Mouse (Mus musculus): ENCODE measurements at regions not wholly inside any gene's neighbourhood (a gene's known extent, or its start where the extent isn't known, plus 50 kb on each side); places are given as distances from the start of the nearest gene placed in this dataset.

GRCm38 (mm10) chr9:47909051-47909450 is 252.8 kb upstream of the Nxpe4 start:
- no peak for DNase-seq (ENCODE audit: low read depth, low spot score)

- DNase-seq (ENCODE audit: low read depth, low spot score): no peak
Measured at GRCm38 (mm10) chr9:47910501-47910906, 251.3 kb upstream of the Nxpe4 start.

DNA sequence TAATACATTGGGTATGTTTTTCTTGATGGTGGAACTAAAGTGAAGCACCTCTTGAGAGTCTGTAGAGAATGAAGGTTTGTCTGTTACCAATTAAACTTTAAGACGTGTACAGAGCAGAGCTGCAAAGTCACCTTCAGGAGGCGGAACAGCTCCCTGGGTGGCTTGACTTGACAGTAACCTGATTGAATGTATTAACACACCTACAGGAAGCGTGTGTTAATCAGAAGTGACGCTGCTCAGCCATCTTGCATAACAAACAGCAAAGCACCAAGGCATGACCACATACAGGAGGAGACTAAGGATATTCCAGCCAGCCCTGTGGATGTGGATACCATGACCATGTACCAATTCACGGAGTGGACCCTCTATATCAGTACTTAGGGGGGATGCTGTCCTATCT is 249.0 kb upstream of the Nxpe4 start:
- no peak for DNase-seq (ENCODE audit: low read depth, low spot score)

- peak; percentile 29 for DNase-seq (ENCODE audit: low read depth, low spot score)
Measured at GRCm38 (mm10) chr9:47935299-47935698, 226.5 kb upstream of the Nxpe4 start.

- DNase-seq (ENCODE audit: low read depth, low spot score): no peak
Measured at GRCm38 (mm10) chr9:47935957-47936457, 225.8 kb upstream of the Nxpe4 start.

- DNase-seq (ENCODE audit: low read depth, low spot score): no peak
Measured at GRCm38 (mm10) chr9:47938941-47939710, 222.7 kb upstream of the Nxpe4 start.

GRCm38 (mm10) chr9:47942761-47943583 is 218.9 kb upstream of the Nxpe4 start:
- no peak for DNase-seq (ENCODE audit: low read depth, low spot score)

DNA sequence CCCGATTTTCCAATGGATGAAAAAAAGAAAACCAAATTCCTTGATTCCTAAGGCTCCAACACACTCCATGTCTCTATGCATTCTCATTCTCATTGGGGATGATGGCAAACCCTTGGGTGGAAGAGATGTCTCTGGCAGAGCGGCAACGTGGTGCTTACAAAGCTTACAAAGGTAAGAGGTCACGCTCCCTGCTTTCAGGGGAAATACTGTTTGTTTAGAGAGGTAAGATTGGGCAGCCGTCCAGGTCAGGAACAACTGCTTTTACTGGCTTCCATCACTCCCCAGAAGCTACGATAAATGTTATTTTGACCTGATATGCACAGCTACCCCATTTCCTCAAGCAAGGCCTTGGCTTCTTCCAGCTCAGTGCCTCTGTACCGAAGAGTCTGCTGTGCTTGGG is 215.6 kb upstream of the Nxpe4 start:
- DNase-seq (ENCODE audit: low read depth, low spot score): no peak

- DNase-seq (ENCODE audit: low read depth, low spot score): no peak
Measured at GRCm38 (mm10) chr9:47957881-47958280, 203.9 kb upstream of the Nxpe4 start.

DNA sequence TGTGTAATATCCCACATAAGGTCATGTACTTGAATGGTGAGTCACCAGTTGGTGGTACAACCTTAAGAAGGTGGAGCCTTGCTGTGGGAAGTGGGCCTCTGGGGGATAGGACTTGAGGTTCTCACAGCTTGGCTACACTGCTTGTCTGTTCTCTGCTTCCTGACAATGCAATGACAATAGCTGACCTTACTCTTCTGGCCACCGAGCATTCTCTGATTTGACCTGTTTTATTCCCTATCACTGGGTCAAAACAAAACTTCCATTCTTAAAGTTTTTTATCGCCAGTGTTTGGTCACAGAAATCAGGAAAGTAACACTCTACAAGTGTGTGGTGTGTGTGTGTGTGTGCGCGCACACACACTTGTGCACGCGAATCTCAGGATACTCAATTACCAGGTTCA is 203.0 kb upstream of the Nxpe4 start:
- DNase-seq (ENCODE audit: low read depth, low spot score): no peak

- no peak for DNase-seq (ENCODE audit: low read depth, low spot score)
Measured at GRCm38 (mm10) chr9:47961176-47961575, 200.6 kb upstream of the Nxpe4 start.

DNA sequence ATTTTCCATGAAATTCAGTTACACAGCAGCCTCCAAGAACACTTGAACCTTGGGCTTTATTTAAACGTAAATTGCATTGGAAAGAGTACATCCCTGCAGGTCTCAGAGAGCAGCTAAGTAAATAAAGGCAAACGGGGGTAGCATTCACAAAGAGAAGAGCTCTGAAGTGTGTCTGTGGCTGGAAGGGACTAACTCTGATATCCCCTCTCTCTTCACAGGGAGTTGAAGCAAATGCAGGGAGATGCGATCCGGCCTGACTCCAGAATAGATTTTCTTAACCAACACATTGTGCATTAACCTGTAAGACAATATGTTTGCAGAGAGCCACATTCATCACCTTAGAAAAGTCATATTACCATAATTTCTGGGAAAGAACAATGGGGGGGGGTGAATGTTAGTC is 199.7 kb upstream of the Nxpe4 start:
- DNase-seq (ENCODE audit: low read depth, low spot score): no peak

- no peak for DNase-seq (ENCODE audit: low read depth, low spot score)
Measured at GRCm38 (mm10) chr9:47962589-47962988, 199.2 kb upstream of the Nxpe4 start.

GRCm38 (mm10) chr9:47973130-47973529 is 188.7 kb upstream of the Nxpe4 start:
- DNase-seq (ENCODE audit: low read depth, low spot score): no peak

GRCm38 (mm10) chr9:47985356-47986111 is 176.3 kb upstream of the Nxpe4 start:
- DNase-seq (ENCODE audit: low read depth, low spot score): no peak

GRCm38 (mm10) chr9:47987266-47987665 is 174.6 kb upstream of the Nxpe4 start:
- no peak for DNase-seq (ENCODE audit: low read depth, low spot score)

- DNase-seq (ENCODE audit: low read depth, low spot score): no peak
Measured at GRCm38 (mm10) chr9:47994671-47995070, 167.2 kb upstream of the Nxpe4 start.

DNA sequence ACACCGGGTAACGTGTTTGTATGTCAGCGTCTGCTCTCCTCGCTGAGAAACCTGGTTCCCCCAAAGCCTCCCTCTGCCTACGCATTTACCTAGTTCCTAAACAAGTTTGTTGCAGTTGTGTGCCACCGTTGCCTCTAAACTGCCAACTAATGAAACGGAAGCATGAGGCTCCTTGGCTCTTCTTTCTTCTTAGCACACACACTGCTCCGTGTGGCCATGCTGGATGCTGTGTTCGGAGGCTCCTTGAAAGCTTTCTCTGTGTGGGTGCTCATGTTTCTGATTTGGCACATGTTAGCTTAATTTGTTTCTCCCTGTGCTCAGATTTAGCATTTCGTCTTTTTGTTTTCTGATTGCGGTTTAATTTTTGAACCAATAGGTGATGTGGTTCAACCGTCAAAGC is 162.2 kb upstream of the Nxpe4 start:
- DNase-seq (ENCODE audit: low read depth, low spot score): no peak

DNA sequence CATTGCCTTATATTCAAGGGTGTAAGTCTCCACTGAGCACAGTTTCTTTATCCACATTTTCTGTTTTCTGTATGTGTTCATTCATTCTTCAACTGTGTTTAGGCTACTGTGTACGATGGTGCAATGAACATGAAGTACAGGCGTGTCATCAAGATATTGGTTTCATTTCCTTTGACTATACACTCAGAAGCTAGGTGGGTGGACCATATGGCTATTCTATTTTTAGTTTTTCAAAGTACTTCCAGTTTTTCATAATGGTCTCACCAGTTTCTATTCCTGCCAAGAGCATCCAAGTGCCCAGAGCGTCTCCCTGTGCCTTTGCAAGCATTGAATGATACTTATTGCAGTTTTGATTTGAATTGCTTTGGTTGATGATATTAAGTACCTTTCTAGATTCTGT is 132.8 kb upstream of the Nxpe4 start:
- DNase-seq (ENCODE audit: low read depth, low spot score): no peak

DNA sequence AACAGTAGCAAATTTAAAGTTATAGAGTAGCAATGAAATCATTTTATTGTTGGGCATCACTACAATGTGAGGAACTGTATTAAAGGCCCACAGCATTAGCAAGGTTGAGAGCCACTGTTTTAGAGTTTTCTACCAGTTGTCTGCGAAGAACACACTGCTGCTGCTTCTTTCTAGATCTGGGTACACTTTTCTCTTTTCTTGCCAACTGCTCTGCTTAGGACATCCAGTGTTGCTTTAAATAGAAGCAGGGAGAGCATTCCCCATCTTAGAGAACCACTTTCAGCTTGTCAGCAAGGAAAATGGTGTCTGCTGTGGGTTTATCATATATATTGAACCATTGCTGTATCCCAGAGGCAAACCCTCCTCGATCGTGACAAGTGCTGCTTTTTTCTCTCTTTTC is 131.0 kb upstream of the Nxpe4 start:
- no peak for DNase-seq (ENCODE audit: low read depth, low spot score)

GRCm38 (mm10) chr9:48035959-48036358 is 125.9 kb upstream of the Nxpe4 start:
- no peak for DNase-seq (ENCODE audit: low read depth, low spot score)

DNA sequence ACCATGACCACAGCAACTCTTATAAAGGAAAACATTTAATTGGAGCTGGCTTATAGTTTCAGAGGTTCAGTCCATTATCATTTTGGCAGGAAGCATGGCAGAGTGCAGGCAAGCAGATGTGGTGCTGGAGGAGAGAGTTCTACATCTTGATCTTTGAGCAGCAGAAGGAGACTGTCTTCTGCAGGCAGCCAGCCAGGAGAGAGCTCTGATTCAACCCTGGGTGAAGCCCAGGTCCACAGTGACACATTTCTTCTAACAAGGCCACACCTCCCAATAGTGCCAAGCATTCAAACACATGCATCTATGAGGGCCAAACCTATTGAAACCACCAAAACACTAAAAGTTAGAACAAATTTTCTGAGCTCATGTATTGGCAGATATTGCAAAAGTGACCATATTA is 117.0 kb upstream of the Nxpe4 start:
- DNase-seq (ENCODE audit: low read depth, low spot score): no peak
